Mouse (Mus musculus) layer of hippocampus, adult 9-11 months (tissue): Measurements from ENCODE around the gene Dse.
A peak's percentile ranks its signal among the peaks of the same experiment; 100 is the strongest.
"Not testable (repeated sequence)": the region's sequence is repeated elsewhere in the genome, so short reads cannot be mapped to it uniquely, and the experiment has no call there.

Source experiments
- DNase-seq: peaks from one replicate; pipeline ENCODE4 v3.0.0; 2022

Dse gene

GRCm38 (mm10) chr10:34207503-34207850 lies at the start of gene Dse:
Gene Dse, minus strand, starts transcription at chr10:34207715.
- DNase-seq: no peak

GRCm38 (mm10) chr10:34252833-34253232 lies 45.3 kb upstream of the Dse start:
- DNase-seq: not testable (repeated sequence)

- DNase-seq: no peak
These were observed 42.1 kb upstream of the Dse start for GRCm38 (mm10) chr10:34249594-34249993.

GRCm38 (mm10) chr10:34247757-34248156 lies 40.2 kb upstream of the Dse start:
- no peak for DNase-seq

GRCm38 (mm10) chr10:34246106-34246505 lies 38.6 kb upstream of the Dse start:
- no peak for DNase-seq

GRCm38 (mm10) chr10:34244745-34245144 lies 37.2 kb upstream of the Dse start:
- no peak for DNase-seq

- no peak for DNase-seq
These were observed 31.0 kb upstream of the Dse start for GRCm38 (mm10) chr10:34238536-34238935.

GRCm38 (mm10) chr10:34236569-34236968 lies 29.1 kb upstream of the Dse start:
- no peak for DNase-seq

GRCm38 (mm10) chr10:34235384-34235783 lies 27.9 kb upstream of the Dse start:
- DNase-seq: no peak

GRCm38 (mm10) chr10:34233931-34234745 lies 26.6 kb upstream of the Dse start:
- no peak for DNase-seq

- DNase-seq: no peak
These were observed 25.9 kb upstream of the Dse start for GRCm38 (mm10) chr10:34233418-34233817.

GRCm38 (mm10) chr10:34230121-34230675 lies 22.7 kb upstream of the Dse start:
- no peak for DNase-seq

GRCm38 (mm10) chr10:34229491-34229890 lies 22.0 kb upstream of the Dse start:
- no peak for DNase-seq

- DNase-seq: no peak
These were observed 16.1 kb upstream of the Dse start for GRCm38 (mm10) chr10:34223660-34224059.

GRCm38 (mm10) chr10:34221909-34222620 lies 14.6 kb upstream of the Dse start:
- DNase-seq: no peak

GRCm38 (mm10) chr10:34218191-34218590 lies 10.7 kb upstream of the Dse start:
- DNase-seq: no peak

- no peak for DNase-seq
These were observed 8.2 kb upstream of the Dse start for GRCm38 (mm10) chr10:34215667-34216066.

GRCm38 (mm10) chr10:34209951-34210350 lies 2.4 kb upstream of the Dse start:
- no peak for DNase-seq

- no peak for DNase-seq
These were observed 516 bp upstream of the Dse start for GRCm38 (mm10) chr10:34208031-34208430.

GRCm38 (mm10) chr10:34206783-34207502 lies 572 bp downstream of the Dse start:
- DNase-seq: peak; percentile 39

GRCm38 (mm10) chr10:34206436-34206782 lies 1.1 kb downstream of the Dse start:
- DNase-seq: no peak

GRCm38 (mm10) chr10:34205825-34206224 lies 1.7 kb downstream of the Dse start:
- no peak for DNase-seq

- no peak for DNase-seq
These were observed 6.8 kb downstream of the Dse start for GRCm38 (mm10) chr10:34200689-34201088.

- DNase-seq: no peak
These were observed 8.9 kb downstream of the Dse start for GRCm38 (mm10) chr10:34198574-34198973.
